Mouse (Mus musculus): ENCODE data around the gene Aftph. TPM values are rescaled to one million over a fixed set of nuclear protein-coding genes. Genes with fewer than 3 reads are reported as not detected.

Aftph gene
- polyA plus RNA-seq, 1 experiment = 95.8 TPM

- no peak for TF ChIP-seq CTCF (IDR thresholded peaks at IDR 0.05; ENCODE audit: low read depth, low read length)
- no peak for TF ChIP-seq POLR2A (IDR thresholded peaks at IDR 0.05; ENCODE audit: borderline replicate concordance, low read depth, low read length)
- no peak overlapping the region for H3K27ac ChIP-seq (ENCODE audit: insufficient read depth, low read depth, low read length)
- H3K4me3 ChIP-seq (ENCODE audit: insufficient read depth, low read length) = no peak overlapping the region
- H3K4me1 ChIP-seq (ENCODE audit: control insufficient read depth, insufficient read depth, low read length) = peaks cover 11% of the 10 kb centered on the region; the same call in 1 of the 2 replicates
These were observed 90.2 kb downstream of the Aftph start for GRCm38 (mm10) chr11:20651166-20651565.

DNA sequence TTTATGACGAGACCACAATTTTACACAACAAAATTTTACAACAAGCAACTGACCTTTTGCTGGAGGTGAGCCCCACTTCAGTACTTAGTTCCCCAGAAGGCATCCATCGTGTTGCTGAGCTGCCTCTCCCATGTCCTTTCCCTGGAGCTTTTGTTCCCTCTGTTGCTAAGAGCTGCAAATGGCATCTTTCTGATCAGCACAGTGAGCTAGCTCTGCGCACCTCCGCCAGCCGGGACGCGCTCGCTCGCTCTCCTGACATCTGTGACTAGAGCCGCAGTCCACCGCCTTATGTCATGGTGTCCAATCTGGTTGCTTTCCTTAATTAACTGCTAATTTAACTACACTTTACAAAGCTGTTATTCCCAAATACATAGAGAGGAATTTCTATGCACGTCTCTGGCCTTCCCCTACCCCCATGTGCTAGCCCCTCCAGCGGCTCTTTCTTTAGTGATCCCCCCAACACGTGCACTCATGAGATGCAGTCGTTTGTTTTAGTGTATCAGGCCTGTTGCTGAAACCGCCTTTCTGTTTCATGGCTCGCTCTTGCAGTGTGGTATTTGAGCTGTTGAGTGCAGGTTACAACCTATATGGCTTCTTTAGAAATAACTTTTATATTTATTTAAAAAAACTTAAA, 91.3 kb downstream of the Aftph start:
- Histone ChIP-seq H3K4me1 (ENCODE audit: control insufficient read depth, insufficient read depth, low read length) (peaks cover 6% of the 10 kb centered on the region; the same call in 1 of the 2 replicates), H3K4me3 (ENCODE audit: insufficient read depth, low read length) (no peak overlapping the region), H3K27ac (ENCODE audit: insufficient read depth, low read depth, low read length) (no peak overlapping the region)
- no peak for TF ChIP-seq POLR2A (IDR thresholded peaks at IDR 0.05; ENCODE audit: borderline replicate concordance, low read depth, low read length)
- TF ChIP-seq CTCF (IDR thresholded peaks at IDR 0.05; ENCODE audit: low read depth, low read length) = no peak

DNA sequence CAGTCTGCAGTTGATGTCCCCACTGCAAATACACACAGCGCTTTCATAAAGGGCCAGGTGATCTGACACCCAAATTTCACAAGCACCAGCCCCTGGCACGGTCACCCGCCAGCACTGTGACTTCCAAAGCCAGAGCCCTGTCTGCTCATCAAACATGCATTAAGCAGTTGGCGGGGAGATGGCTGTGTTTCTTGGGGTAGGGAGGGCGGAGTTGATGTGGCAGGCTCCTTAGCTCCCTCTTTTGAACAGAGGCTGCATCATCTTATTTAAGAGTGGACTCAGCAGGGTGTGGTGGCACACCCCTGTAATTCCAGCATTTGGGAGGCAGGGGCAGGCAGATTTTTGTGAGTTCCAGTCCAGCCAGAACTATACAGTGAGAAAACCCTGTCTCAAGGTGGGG, 91.9 kb downstream of the Aftph start:
- Histone ChIP-seq H3K4me3 (ENCODE audit: insufficient read depth, low read length) (no peak overlapping the region), H3K27ac (ENCODE audit: insufficient read depth, low read depth, low read length) (no peak overlapping the region), H3K4me1 (ENCODE audit: control insufficient read depth, insufficient read depth, low read length) (peaks cover 6% of the 10 kb centered on the region; the same call in 1 of the 2 replicates)
- TF ChIP-seq CTCF (IDR thresholded peaks at IDR 0.05; ENCODE audit: low read depth, low read length) (no peak), POLR2A (IDR thresholded peaks at IDR 0.05; ENCODE audit: borderline replicate concordance, low read depth, low read length) (no peak)

DNA sequence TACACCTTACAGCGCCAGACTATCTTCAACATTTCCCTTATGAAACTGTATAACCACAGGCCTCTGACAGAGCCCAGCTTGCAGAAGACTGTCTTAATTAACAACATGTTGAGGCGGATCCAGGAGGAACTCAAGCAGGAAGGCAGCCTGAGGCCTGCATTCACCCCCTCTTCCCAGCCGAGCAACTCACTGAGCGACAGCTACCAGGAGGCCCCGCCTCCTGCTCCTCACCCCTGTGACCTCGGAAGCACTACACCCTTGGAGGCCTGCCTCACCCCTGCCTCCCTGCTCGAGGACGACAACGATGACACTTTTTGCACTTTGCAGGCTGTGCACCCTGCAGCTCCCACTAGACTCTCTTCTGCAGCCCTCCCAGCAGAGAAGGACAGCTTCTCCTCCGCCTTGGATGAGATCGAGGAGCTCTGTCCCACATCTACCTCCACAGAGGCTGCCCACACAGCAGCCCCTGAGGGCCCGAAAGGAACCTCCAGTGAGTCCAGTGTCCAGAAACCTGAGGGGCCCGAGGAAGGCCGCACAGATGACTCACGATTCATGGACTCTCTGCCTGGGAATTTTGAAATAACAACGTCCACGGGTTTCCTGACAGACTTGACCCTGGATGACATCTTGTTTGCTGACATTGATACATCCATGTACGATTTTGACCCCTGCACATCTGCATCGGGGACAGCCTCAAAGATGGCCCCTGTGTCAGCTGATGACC, 93.3 kb downstream of the Aftph start:
- H3K27ac ChIP-seq (ENCODE audit: insufficient read depth, low read depth, low read length) = no peak overlapping the region
- H3K4me1 ChIP-seq (ENCODE audit: control insufficient read depth, insufficient read depth, low read length) = peaks cover 6% of the 10 kb centered on the region; the same call in 1 of the 2 replicates
- H3K4me3 ChIP-seq (ENCODE audit: insufficient read depth, low read length) = no peak overlapping the region
- TF ChIP-seq POLR2A (IDR thresholded peaks at IDR 0.05; ENCODE audit: borderline replicate concordance, low read depth, low read length) = no peak
- TF ChIP-seq CTCF (IDR thresholded peaks at IDR 0.05; ENCODE audit: low read depth, low read length) = no peak

- no peak overlapping the region for H3K27ac ChIP-seq (ENCODE audit: insufficient read depth, low read depth, low read length)
- no peak for TF ChIP-seq CTCF (IDR thresholded peaks at IDR 0.05; ENCODE audit: low read depth, low read length)
- TF ChIP-seq POLR2A (IDR thresholded peaks at IDR 0.05; ENCODE audit: borderline replicate concordance, low read depth, low read length) = no peak
These were observed 94.2 kb downstream of the Aftph start for GRCm38 (mm10) chr11:20646986-20647726.

DNA sequence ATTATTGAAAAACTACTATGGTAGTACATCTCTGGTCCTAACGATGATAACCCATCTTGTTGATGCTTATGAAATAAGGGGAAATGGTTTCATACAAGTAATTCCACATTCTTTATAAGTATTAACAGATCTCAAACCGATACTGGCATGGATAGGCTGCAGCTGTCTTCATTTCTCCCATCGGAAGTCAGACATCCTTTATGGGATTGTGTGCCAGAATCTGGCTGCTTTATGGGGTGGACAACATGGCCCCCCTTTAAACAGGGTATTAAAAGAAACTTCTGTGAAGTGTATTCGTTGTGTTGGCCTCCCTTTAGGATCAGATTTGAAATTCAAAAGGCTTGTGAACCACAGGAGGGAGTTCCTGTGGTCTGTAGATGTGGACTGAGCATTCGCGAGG, 95.2 kb downstream of the Aftph start:
- Histone ChIP-seq H3K4me3 (ENCODE audit: insufficient read depth, low read length) (no peak overlapping the region), H3K27ac (ENCODE audit: insufficient read depth, low read depth, low read length) (no peak overlapping the region), H3K4me1 (ENCODE audit: control insufficient read depth, insufficient read depth, low read length) (peaks cover 7% of the 10 kb centered on the region)
- TF ChIP-seq POLR2A (IDR thresholded peaks at IDR 0.05; ENCODE audit: borderline replicate concordance, low read depth, low read length) = no peak
- TF ChIP-seq CTCF (IDR thresholded peaks at IDR 0.05; ENCODE audit: low read depth, low read length) = no peak

More at GRCm38 (mm10) chr11:20646986-20647726, 94.2 kb downstream of the Aftph start:
- H3K4me3 ChIP-seq (ENCODE audit: insufficient read depth, low read length) = no peak overlapping the region
- peaks cover 6% of the 10 kb centered on the region; the same call in 1 of the 2 replicates for H3K4me1 ChIP-seq (ENCODE audit: control insufficient read depth, insufficient read depth, low read length)

DNA sequence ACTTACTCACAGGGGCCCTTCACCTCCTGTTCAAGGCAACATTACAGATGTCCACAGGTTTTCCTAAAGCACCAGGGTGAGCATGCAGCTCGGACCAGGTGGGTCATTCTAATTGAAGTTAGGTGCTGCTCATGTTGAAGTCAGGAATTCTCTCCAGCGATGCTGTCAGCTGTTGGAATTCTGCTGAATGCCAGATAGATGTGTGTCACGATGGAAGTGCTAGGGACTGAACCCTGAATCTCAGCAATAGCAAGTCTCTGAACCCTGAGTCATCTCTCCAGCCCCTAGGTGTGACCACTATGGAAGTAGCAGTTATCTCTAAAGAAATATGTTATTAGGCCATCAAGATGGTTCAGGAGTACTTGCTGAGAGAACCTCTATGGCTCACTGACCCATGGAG, 95.9 kb downstream of the Aftph start:
- Histone ChIP-seq H3K27ac (ENCODE audit: insufficient read depth, low read depth, low read length) (no peak overlapping the region), H3K4me1 (ENCODE audit: control insufficient read depth, insufficient read depth, low read length) (peaks cover 13% of the 10 kb centered on the region), H3K4me3 (ENCODE audit: insufficient read depth, low read length) (no peak overlapping the region)
- TF ChIP-seq POLR2A (IDR thresholded peaks at IDR 0.05; ENCODE audit: borderline replicate concordance, low read depth, low read length) (no peak), CTCF (IDR thresholded peaks at IDR 0.05; ENCODE audit: low read depth, low read length) (no peak)

DNA sequence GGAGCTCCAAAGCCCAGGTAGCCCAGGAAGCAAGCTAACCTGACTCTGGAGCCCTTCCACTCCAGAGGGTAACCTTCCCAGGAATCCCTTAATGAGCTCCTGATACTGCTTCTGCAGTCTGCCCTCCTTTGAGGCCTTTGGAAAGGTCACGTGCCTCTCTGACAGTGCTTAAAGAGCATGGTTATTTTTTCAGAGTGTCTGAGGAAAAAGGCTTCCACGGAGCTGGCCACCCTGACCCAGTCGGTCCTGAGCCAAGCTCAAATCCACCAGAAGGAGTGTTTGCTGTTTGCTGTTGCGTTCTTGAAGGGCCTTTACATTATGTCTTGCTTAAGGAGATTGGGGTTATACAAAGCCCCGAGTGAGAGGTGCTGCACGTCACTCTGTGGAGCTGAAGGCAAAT, 96.5 kb downstream of the Aftph start:
- no peak for TF ChIP-seq POLR2A (IDR thresholded peaks at IDR 0.05; ENCODE audit: borderline replicate concordance, low read depth, low read length)
- TF ChIP-seq CTCF (IDR thresholded peaks at IDR 0.05; ENCODE audit: low read depth, low read length) = no peak
- H3K4me1 ChIP-seq (ENCODE audit: control insufficient read depth, insufficient read depth, low read length) = peaks cover 15% of the 10 kb centered on the region
- H3K27ac ChIP-seq (ENCODE audit: insufficient read depth, low read depth, low read length) = no peak overlapping the region

DNA sequence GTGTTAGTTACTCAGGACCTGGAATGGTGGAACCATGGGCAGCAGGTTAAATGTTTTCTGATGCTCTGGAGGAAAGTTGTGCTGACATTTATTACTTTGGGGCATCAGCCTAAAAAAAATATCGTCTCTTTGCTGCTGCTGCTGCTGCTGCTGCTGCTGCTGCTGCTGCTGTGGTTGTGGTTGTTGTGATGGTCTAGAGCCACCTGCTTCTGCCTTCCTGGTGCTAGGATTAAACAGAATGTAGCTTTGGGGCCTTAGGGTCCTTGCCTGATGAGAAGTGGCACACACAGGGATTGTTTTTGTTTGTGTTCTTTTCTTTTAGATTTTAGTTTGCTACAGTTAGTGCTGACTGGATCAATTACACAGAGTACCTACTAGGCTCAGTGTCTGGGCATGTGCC, 97.2 kb downstream of the Aftph start:
- no peak overlapping the region for H3K4me3 ChIP-seq (ENCODE audit: insufficient read depth, low read length)
- peaks cover 15% of the 10 kb centered on the region for H3K4me1 ChIP-seq (ENCODE audit: control insufficient read depth, insufficient read depth, low read length)
- TF ChIP-seq POLR2A (IDR thresholded peaks at IDR 0.05; ENCODE audit: borderline replicate concordance, low read depth, low read length) (no peak), CTCF (IDR thresholded peaks at IDR 0.05; ENCODE audit: low read depth, low read length) (no peak)
- H3K27ac ChIP-seq (ENCODE audit: insufficient read depth, low read depth, low read length) = no peak overlapping the region

More for the DNA sequence above, 96.5 kb downstream of the Aftph start:
- H3K4me3 ChIP-seq (ENCODE audit: insufficient read depth, low read length) = no peak overlapping the region
